Mouse (Mus musculus) intestine, embryonic 16.5 days (tissue): ENCODE measurements around the gene Csnk1g1. TPM values are rescaled to one million over a fixed set of nuclear protein-coding genes. Genes with fewer than 3 reads are reported as not detected.

Source experiments
- ATAC-seq: fragments of 200-750 bp; cut with Nextera tagmentation; 2 replicates; pipeline ENCODE4 v1.8.0; 2017; ENCODE audit warnings: moderate TSS enrichment, moderate library complexity
- H3K27ac ChIP-seq: fragments of 300-500 bp; sonication (generic); 2 replicates; pipeline ENCODE4 v1.5.1; 2014; ENCODE audit warnings: mild to moderate bottlenecking, low read length
- H3K27me3 ChIP-seq: fragments of 300-500 bp; sonication (generic); replicated peaks from 2 replicates; pipeline ENCODE4 v1.6.1; 2014; ENCODE audit warnings: low read length, control low read depth, mixed read lengths; ENCODE audit not compliant: control insufficient read depth, insufficient read depth
- H3K36me3 ChIP-seq: fragments of 300-500 bp; sonication (generic); 2 replicates; pipeline ENCODE4 v1.6.1; 2014; ENCODE audit warnings: low read length, control low read depth; ENCODE audit not compliant: control insufficient read depth, insufficient read depth
- H3K4me1 ChIP-seq: fragments of 300-500 bp; sonication (generic); 2 replicates; pipeline ENCODE4 v1.6.1; 2014; ENCODE audit warnings: low read length, control low read depth, mixed read lengths; ENCODE audit not compliant: control insufficient read depth, insufficient read depth
- H3K4me2 ChIP-seq: fragments of 300-500 bp; sonication (generic); 2 replicates; pipeline ENCODE4 v1.6.1; 2014; ENCODE audit warnings: low read depth, low read length, control low read depth
- H3K4me3 ChIP-seq: fragments of 300-500 bp; sonication (generic); 2 replicates; pipeline ENCODE4 v1.5.1; 2014; ENCODE audit warnings: mild to moderate bottlenecking, low read length
- H3K9ac ChIP-seq: fragments of 300-500 bp; sonication (generic); 2 replicates; pipeline ENCODE4 v1.6.1; 2014; ENCODE audit warnings: low read depth, low read length
- H3K9me3 ChIP-seq: fragments of 300-500 bp; sonication (generic); 2 replicates; pipeline ENCODE4 v1.6.1; 2016; ENCODE audit warnings: low read length, control low read depth; ENCODE audit not compliant: control insufficient read depth
- WGBS: fragments of 180-500 bp; shearing (Covaris S2); extraction: QIAGEN DNeasy Blood & Tissue Kit; methylation state at CpG from one replicate; pipeline ENCODE4 v1.1.7; 2014; 5-methylcytosine and 5-hydroxymethylcytosine counted together
- polyA plus RNA-seq: library from polyadenylated mRNA; unstranded; fragments of >200 nt; fragmentation: Nextera tagmentation; extraction: Ambion mirVana; gene quantifications from 2 replicates; pipeline ENCODE4 v1.2.1, GENCODE M21; 2015

The Csnk1g1 gene
- polyA plus RNA-seq, 1 experiment from 2014 or later: 9.9 TPM

GRCm38 (mm10) chr9:65909301-65909801, 627 bp downstream of the Csnk1g1 start:
- peak overlapping the region; percentile 86 for H3K9ac ChIP-seq
- H3K9me3 ChIP-seq: no peaks in the 10 kb centered on the region
- peak overlapping the region; percentile 83 for H3K4me3 ChIP-seq
- H3K27ac ChIP-seq: peak overlapping the region; percentile 94
- no peaks in the 10 kb centered on the region for H3K36me3 ChIP-seq
- ATAC-seq: peak; percentile 26
- H3K4me1 ChIP-seq: no peaks in the 10 kb centered on the region; the same call in 1 of the 2 replicates
- WGBS: 0% methylated on average over 34 of the region's 34 CpGs
- no peaks in the 10 kb centered on the region for H3K27me3 ChIP-seq
- peak overlapping the region; percentile 70 for H3K4me2 ChIP-seq

- Histone ChIP-seq H3K4me3 (peak overlapping the region; percentile 83), H3K27ac (peak overlapping the region; percentile 94), H3K36me3 (no peaks in the 10 kb centered on the region), H3K9ac (peak overlapping the region; percentile 86), H3K9me3 (no peaks in the 10 kb centered on the region), H3K4me2 (peak overlapping the region; percentile 70), H3K27me3 (no peaks in the 10 kb centered on the region), H3K4me1 (no peaks in the 10 kb centered on the region; the same call in 1 of the 2 replicates)
- no peak for ATAC-seq
- WGBS: 7% methylated on average over 4 of the region's 4 CpGs
Observed at GRCm38 (mm10) chr9:65909837-65910236, 1.1 kb downstream of the Csnk1g1 start.

- Histone ChIP-seq H3K4me2 (no peak overlapping the region), H3K27me3 (no peaks in the 10 kb centered on the region), H3K4me3 (no peak overlapping the region), H3K27ac (no peak overlapping the region), H3K4me1 (no peaks in the 10 kb centered on the region; the same call in 1 of the 2 replicates), H3K36me3 (no peaks in the 10 kb centered on the region), H3K9ac (no peak overlapping the region), H3K9me3 (no peaks in the 10 kb centered on the region)
- WGBS: 80% methylated on average over 2 of the region's 2 CpGs
- no peak for ATAC-seq
Observed at GRCm38 (mm10) chr9:65913976-65914375, 5.3 kb downstream of the Csnk1g1 start.

GRCm38 (mm10) chr9:65917015-65917414, 8.3 kb downstream of the Csnk1g1 start:
- no peaks in the 10 kb centered on the region for H3K9me3 ChIP-seq
- no peak overlapping the region for H3K4me2 ChIP-seq
- H3K36me3 ChIP-seq: no peaks in the 10 kb centered on the region
- WGBS: 71% methylated on average over 1 of the region's 1 CpGs
- H3K27ac ChIP-seq: no peak overlapping the region
- no peak overlapping the region for H3K9ac ChIP-seq
- H3K4me1 ChIP-seq: no peaks in the 10 kb centered on the region
- H3K27me3 ChIP-seq: no peaks in the 10 kb centered on the region
- H3K4me3 ChIP-seq: no peak overlapping the region
- no peak for ATAC-seq

GRCm38 (mm10) chr9:65928456-65928855, 19.7 kb downstream of the Csnk1g1 start:
- no peak overlapping the region for H3K27ac ChIP-seq
- H3K9me3 ChIP-seq: no peaks in the 10 kb centered on the region
- no peak overlapping the region for H3K9ac ChIP-seq
- no peak overlapping the region for H3K4me3 ChIP-seq
- no peaks in the 10 kb centered on the region for H3K27me3 ChIP-seq
- H3K4me2 ChIP-seq: no peak overlapping the region
- no peaks in the 10 kb centered on the region for H3K4me1 ChIP-seq
- no peaks in the 10 kb centered on the region for H3K36me3 ChIP-seq
- ATAC-seq: no peak

- H3K4me2 ChIP-seq: no peak overlapping the region
- ATAC-seq: no peak
Observed at GRCm38 (mm10) chr9:65929826-65930225, 21.1 kb downstream of the Csnk1g1 start.

GRCm38 (mm10) chr9:65937566-65937965, 28.8 kb downstream of the Csnk1g1 start:
- Histone ChIP-seq H3K4me3 (no peak overlapping the region), H3K27me3 (no peaks in the 10 kb centered on the region), H3K9ac (no peak overlapping the region), H3K4me1 (no peaks in the 10 kb centered on the region), H3K9me3 (no peaks in the 10 kb centered on the region), H3K36me3 (no peaks in the 10 kb centered on the region), H3K27ac (no peak overlapping the region), H3K4me2 (no peak overlapping the region)
- WGBS: 89% methylated on average over 2 of the region's 2 CpGs
- no peak for ATAC-seq

More at GRCm38 (mm10) chr9:65929826-65930225, 21.1 kb downstream of the Csnk1g1 start:
- no peaks in the 10 kb centered on the region for H3K9me3 ChIP-seq
- no peaks in the 10 kb centered on the region for H3K4me1 ChIP-seq
- H3K27ac ChIP-seq: no peak overlapping the region
- H3K9ac ChIP-seq: no peak overlapping the region
- H3K4me3 ChIP-seq: no peak overlapping the region
- H3K27me3 ChIP-seq: no peaks in the 10 kb centered on the region
- no peaks in the 10 kb centered on the region for H3K36me3 ChIP-seq

GRCm38 (mm10) chr9:65951082-65951587, 42.4 kb downstream of the Csnk1g1 start:
- Histone ChIP-seq H3K27ac (no peak overlapping the region), H3K36me3 (no peaks in the 10 kb centered on the region), H3K27me3 (no peaks in the 10 kb centered on the region), H3K9ac (no peak overlapping the region), H3K4me2 (no peak overlapping the region), H3K4me1 (no peaks in the 10 kb centered on the region), H3K4me3 (no peak overlapping the region), H3K9me3 (no peaks in the 10 kb centered on the region)
- no peak for ATAC-seq
- 92% methylated on average over 3 of the region's 3 CpGs for WGBS

- H3K27me3 ChIP-seq: no peaks in the 10 kb centered on the region
- no peaks in the 10 kb centered on the region for H3K4me1 ChIP-seq
- no peaks in the 10 kb centered on the region for H3K9me3 ChIP-seq
- no peaks in the 10 kb centered on the region for H3K36me3 ChIP-seq
- no peak for ATAC-seq
- no peak overlapping the region for H3K4me2 ChIP-seq
- no peak overlapping the region for H3K27ac ChIP-seq
- no peak overlapping the region for H3K4me3 ChIP-seq
- WGBS: 79% methylated on average over 3 of the region's 3 CpGs
- no peak overlapping the region for H3K9ac ChIP-seq
Observed at GRCm38 (mm10) chr9:65970009-65970408, 61.3 kb downstream of the Csnk1g1 start.

- ATAC-seq: no peak
- Histone ChIP-seq H3K9me3 (no peaks in the 10 kb centered on the region), H3K4me3 (no peak overlapping the region), H3K27me3 (no peaks in the 10 kb centered on the region), H3K4me1 (no peaks in the 10 kb centered on the region), H3K9ac (no peak overlapping the region), H3K36me3 (no peaks in the 10 kb centered on the region), H3K4me2 (no peak overlapping the region), H3K27ac (no peak overlapping the region)
- 71% methylated on average over 2 of the region's 2 CpGs for WGBS
Observed at GRCm38 (mm10) chr9:65973206-65973605, 64.5 kb downstream of the Csnk1g1 start.
